Mouse (Mus musculus) stomach, postnatal 0 days (tissue): ENCODE measurements at regions not wholly inside any gene's neighbourhood (a gene's known extent, or its start where the extent isn't known, plus 50 kb on each side); places are given as distances from the start of the nearest gene placed in this dataset.

Experiments used
- ATAC-seq: fragments of 200-750 bp; cut with Nextera tagmentation; 2 replicates; pipeline ENCODE4 v1.8.0; 2017; ENCODE audit not compliant: low FRiP score, low TSS enrichment
- DNase-seq: peaks from one replicate; pipeline ENCODE4 v3.0.0-alpha.2; 2016; ENCODE audit warnings: low spot score
- H3K27ac ChIP-seq: fragments of 300-500 bp; sonication (generic); replicated peaks from 2 replicates; pipeline ENCODE4 v1.5.1; 2014; ENCODE audit warnings: mild to moderate bottlenecking, control low read depth
- H3K27me3 ChIP-seq: fragments of 300-500 bp; sonication (generic); 2 replicates; pipeline ENCODE4 v1.6.1; 2014; ENCODE audit warnings: low read length; ENCODE audit not compliant: control insufficient read depth, insufficient read depth
- H3K36me3 ChIP-seq: fragments of 300-500 bp; sonication (generic); 2 replicates; pipeline ENCODE4 v1.6.1; 2014; ENCODE audit warnings: low read length, mixed read lengths; ENCODE audit not compliant: control insufficient read depth, insufficient read depth
- H3K4me1 ChIP-seq: fragments of 300-500 bp; sonication (generic); replicated peaks from 2 replicates; pipeline ENCODE4 v1.6.1; 2014; ENCODE audit warnings: antibody characterized with exemption; ENCODE audit not compliant: control insufficient read depth, insufficient read depth
- H3K4me2 ChIP-seq: fragments of 300-500 bp; sonication (generic); replicated peaks from 2 replicates; pipeline ENCODE4 v1.6.1; 2014; ENCODE audit warnings: low read depth, mild to moderate bottlenecking, control low read depth, moderate library complexity
- H3K4me3 ChIP-seq: fragments of 300-500 bp; sonication (generic); 2 replicates; pipeline ENCODE4 v1.5.1; 2014; ENCODE audit warnings: low read depth, low read length, control low read depth
- H3K9ac ChIP-seq: fragments of 300-500 bp; sonication (generic); 2 replicates; pipeline ENCODE4 v1.6.1; 2014; ENCODE audit warnings: mild to moderate bottlenecking, low read length, control low read depth, mixed read lengths
- H3K9me3 ChIP-seq: fragments of 300-500 bp; sonication (generic); 2 replicates; pipeline ENCODE4 v1.6.1; 2016; ENCODE audit warnings: low read length; ENCODE audit not compliant: control insufficient read depth
- CTCF ChIP-seq: IDR thresholded peaks from 2 replicates; pipeline ENCODE4 v1.5.1; 2016; ENCODE audit warnings: antibody characterized with exemption, low read depth, mild to moderate bottlenecking, moderate library complexity
- EP300 ChIP-seq: optimal IDR thresholded peaks from 2 replicates; pipeline ENCODE3; 2016; ENCODE audit warnings: antibody characterized with exemption
- WGBS: fragments of 180-500 bp; shearing (Covaris S2); extraction: QIAGEN DNeasy Blood & Tissue Kit; methylation state at CpG from one replicate; pipeline ENCODE4 v1.1.7; 2014; 5-methylcytosine and 5-hydroxymethylcytosine counted together

DNA sequence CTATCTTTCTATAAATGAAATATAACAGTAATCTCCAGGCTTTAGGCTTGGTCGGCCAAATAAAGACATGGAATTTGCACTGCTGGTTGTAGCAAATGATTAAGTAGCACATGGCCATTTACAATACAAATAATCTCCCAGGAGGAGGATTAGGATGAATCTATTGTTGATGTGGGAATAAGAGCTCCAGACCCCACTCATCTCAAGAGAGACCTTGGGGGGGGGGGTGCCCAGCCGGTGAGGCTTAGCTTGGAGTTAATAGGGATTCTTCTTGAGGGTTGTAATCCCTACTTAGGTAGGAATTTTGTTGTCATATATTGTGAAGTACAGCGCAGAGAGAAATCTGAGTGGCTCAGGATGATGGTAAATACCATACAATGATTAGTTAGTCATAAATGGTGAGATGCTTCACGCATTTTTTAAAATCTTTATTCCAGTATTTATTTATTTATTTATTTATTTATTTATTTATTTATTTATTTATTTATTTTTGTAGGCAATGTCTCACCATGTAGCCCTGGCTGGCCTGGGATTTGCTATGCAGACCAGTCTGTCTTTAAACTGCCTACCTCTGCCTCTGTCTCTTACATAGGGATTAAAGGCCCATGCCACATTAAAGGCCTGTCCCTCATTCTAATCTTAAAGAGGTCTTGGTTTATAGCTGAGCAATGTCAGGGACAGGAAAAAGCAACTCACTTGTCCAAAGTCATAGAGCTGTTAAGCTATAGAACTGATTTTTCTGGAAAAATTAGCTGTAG, 175.7 kb upstream of the Sel1l start:
- Histone ChIP-seq H3K4me3 (no peak overlapping the region), H3K4me1 (no peaks in the 10 kb centered on the region), H3K9me3 (no peaks in the 10 kb centered on the region), H3K27me3 (no peaks in the 10 kb centered on the region), H3K36me3 (no peaks in the 10 kb centered on the region), H3K4me2 (no peak overlapping the region), H3K9ac (no peak overlapping the region), H3K27ac (no peak overlapping the region)
- TF ChIP-seq EP300 (no peak), CTCF (no peak)
- ATAC-seq: no peak
- WGBS: 62% methylated on average over 4 of the region's 4 CpGs
- DNase-seq: no peak

DNA sequence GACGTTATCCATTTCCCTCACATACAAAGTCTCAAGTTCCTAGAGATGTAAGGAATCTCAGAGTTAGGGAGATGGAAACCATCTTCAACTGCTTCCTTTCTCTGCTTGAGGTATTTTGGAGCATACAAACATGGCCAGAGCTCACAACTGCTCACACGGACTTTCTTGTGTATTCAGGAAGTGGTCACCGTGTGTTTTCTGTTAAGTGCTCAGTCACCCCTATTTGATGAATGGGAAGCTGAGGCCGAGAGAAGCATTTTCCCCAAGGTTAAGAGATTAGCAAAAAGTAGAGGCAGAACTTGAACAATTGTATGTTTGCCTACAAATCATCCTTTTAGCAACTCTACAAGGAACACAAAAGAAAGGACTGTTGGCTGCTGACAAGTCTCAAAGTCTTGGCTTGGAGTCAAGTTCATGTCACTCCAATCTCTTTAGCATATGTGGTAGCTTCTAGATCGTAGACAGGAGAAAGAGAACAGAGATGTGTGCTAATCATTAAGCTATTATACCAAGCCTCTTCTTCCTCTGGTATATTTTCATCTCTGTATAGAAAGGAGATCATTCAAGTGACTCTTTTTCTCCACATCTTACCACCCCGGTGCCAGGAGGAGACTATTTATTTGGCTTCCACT, 170.8 kb upstream of the Sel1l start:
- 33% methylated on average over 6 of the region's 6 CpGs for WGBS
- DNase-seq: no peak
- Histone ChIP-seq H3K27ac (no peak overlapping the region), H3K4me3 (no peak overlapping the region), H3K4me2 (no peak overlapping the region), H3K9me3 (no peaks in the 10 kb centered on the region), H3K9ac (no peak overlapping the region), H3K4me1 (no peaks in the 10 kb centered on the region), H3K27me3 (no peaks in the 10 kb centered on the region), H3K36me3 (no peaks in the 10 kb centered on the region)
- TF ChIP-seq EP300 (no peak), CTCF (no peak)
- no peak for ATAC-seq

DNA sequence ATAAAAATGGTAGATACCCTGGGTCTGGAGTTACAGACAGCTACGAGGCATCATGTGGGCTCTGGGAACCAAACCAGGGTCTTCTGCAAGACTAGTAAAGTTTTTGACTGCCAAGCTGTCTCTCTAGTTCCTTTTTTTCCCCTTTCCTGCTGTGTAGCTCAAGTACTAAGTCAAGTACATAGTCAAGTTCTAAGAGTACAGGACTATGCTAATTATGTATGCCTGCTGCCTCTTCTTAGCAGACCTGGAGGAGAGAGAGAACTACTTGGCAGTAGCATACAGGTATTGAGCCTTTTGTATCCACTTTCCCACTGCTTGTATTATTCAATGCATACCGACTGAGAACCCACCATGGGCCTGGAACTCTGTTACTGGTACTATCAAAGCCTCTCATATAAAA, 166.4 kb upstream of the Sel1l start:
- WGBS: 86% methylated on average over 2 of the region's 2 CpGs
- TF ChIP-seq EP300 (no peak), CTCF (no peak)
- no peak overlapping the region for H3K9ac ChIP-seq
- no peak for ATAC-seq
- H3K4me3 ChIP-seq: no peak overlapping the region
- no peaks in the 10 kb centered on the region for H3K9me3 ChIP-seq
- DNase-seq: no peak
- H3K36me3 ChIP-seq: no peaks in the 10 kb centered on the region
- no peak overlapping the region for H3K4me2 ChIP-seq
- no peaks in the 10 kb centered on the region for H3K4me1 ChIP-seq
- H3K27ac ChIP-seq: no peak overlapping the region
- no peaks in the 10 kb centered on the region for H3K27me3 ChIP-seq

DNA sequence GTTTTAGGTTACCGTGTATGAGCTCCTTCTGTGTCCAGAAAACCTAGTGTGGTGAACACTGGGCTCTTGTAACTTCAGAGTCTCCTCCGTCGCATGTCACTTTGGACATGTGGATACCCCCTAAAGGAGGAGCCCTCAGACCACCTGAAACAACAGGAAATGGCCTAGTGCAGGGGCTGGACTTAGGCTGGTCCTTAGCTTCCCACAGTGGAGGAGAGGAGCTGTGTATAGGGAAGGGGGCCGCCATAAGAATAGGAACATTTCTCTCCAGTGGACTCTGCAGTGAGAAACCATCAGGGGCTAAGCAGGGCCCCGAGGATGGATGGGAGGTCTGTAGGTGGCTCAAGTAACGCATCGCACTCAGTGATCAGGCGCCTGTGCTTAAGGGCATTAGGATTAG, 165.0 kb upstream of the Sel1l start:
- H3K4me1 ChIP-seq: no peaks in the 10 kb centered on the region
- WGBS: 72% methylated on average over 8 of the region's 8 CpGs
- no peaks in the 10 kb centered on the region for H3K9me3 ChIP-seq
- H3K27me3 ChIP-seq: no peaks in the 10 kb centered on the region
- ATAC-seq (no peak), DNase-seq (no peak)
- no peak overlapping the region for H3K4me3 ChIP-seq
- H3K4me2 ChIP-seq: no peak overlapping the region
- H3K9ac ChIP-seq: no peak overlapping the region
- H3K27ac ChIP-seq: no peak overlapping the region
- TF ChIP-seq CTCF (no peak), EP300 (no peak)
- no peaks in the 10 kb centered on the region for H3K36me3 ChIP-seq

DNA sequence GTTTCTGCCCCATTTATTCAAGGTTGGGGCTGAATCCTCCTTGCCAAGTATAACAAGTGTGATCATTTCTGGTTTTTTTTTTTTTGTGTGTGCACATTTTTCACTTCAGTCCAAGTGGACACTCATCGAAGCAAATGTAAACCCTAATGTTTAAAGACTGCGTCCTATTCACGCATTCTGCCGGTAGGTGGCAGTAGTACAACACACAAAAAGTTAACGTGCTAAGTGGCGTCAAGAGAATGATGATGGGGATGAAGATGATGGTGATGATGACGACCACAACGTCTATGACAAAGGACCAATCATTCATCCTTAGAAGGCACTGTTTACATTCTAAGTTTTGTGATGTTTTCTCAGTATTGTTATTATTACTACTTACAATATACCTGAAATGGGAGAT, 164.3 kb upstream of the Sel1l start:
- 12% methylated on average over 8 of the region's 8 CpGs for WGBS
- peak; percentile 90 for TF ChIP-seq CTCF
- no peak for TF ChIP-seq EP300
- no peaks in the 10 kb centered on the region for H3K4me1 ChIP-seq
- no peak overlapping the region for H3K9ac ChIP-seq
- no peak for ATAC-seq
- no peak overlapping the region for H3K4me2 ChIP-seq
- H3K4me3 ChIP-seq: no peak overlapping the region
- no peaks in the 10 kb centered on the region for H3K27me3 ChIP-seq
- no peak overlapping the region for H3K27ac ChIP-seq
- no peaks in the 10 kb centered on the region for H3K36me3 ChIP-seq
- peak; percentile 16 for DNase-seq
- no peaks in the 10 kb centered on the region for H3K9me3 ChIP-seq

DNA sequence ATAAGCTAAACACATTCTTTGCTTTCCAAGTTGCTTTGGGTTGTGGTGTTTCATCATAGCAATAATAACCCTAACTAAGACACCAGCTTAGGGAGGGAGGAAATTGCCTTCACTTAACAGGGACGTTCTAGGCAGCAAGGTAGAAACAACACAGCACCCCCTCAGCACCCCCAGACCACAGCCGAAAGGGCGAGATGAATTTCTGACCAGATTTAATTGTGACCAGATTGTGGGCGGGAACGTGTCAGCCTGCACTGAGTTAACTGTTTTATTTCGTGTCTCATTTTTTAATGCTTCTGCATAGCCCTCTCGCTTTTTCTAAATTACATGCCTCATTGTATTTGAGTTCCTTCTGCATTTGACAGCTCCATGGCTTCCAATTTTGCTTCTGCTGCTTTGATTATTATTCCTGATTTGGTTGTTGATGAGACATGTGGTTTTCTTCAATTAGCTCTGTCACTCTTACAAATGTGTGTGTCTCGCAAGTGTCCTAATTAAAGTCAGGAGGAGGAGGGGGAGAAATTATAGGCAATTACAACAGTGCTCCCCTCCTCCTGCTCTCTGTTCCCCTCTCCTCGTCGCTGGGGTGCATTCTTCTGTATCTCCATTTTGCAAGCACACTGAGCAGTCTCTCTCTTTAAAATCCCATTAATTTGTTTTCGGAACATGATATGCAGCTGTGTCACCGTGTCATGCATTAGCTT, 155.6 kb upstream of the Sel1l start:
- ATAC-seq (no peak), DNase-seq (no peak)
- Histone ChIP-seq H3K27ac (no peak overlapping the region), H3K4me1 (no peaks in the 10 kb centered on the region), H3K9me3 (no peaks in the 10 kb centered on the region), H3K27me3 (no peaks in the 10 kb centered on the region), H3K9ac (no peak overlapping the region), H3K36me3 (no peaks in the 10 kb centered on the region), H3K4me2 (no peak overlapping the region), H3K4me3 (no peak overlapping the region)
- no peak for TF ChIP-seq CTCF
- no peak for TF ChIP-seq EP300
- WGBS: 72% methylated on average over 12 of the region's 12 CpGs
